Mouse (Mus musculus) liver, embryonic 14.5 days (tissue): ENCODE data around the gene Ppfia2. TPM values are rescaled to one million over a fixed set of nuclear protein-coding genes. Genes with fewer than 3 reads are reported as not detected.
A peak's percentile ranks its signal among the peaks of the same experiment; 100 is the strongest.

Source experiments
- ATAC-seq: fragments of 200-750 bp; cut with Nextera tagmentation; 2 replicates; pipeline ENCODE4 v1.8.0; 2017; ENCODE audit warnings: moderate number of reproducible peaks, mild to moderate bottlenecking, moderate library complexity; ENCODE audit not compliant: insufficient read depth
- DNase-seq, 3 experiments: peaks; one replicate each; pipeline ENCODE4 v3.0.0-alpha.2; 2012 to 2013; ENCODE audit warnings: low read depth in 3 of 3, low spot score in 3 of 3
- H3K27ac ChIP-seq: fragments of 300-500 bp; sonication (generic); 2 replicates; pipeline ENCODE4 v1.5.1; 2014; ENCODE audit warnings: moderate library complexity, mild to moderate bottlenecking, control low read depth, inconsistent platforms
- H3K27me3 ChIP-seq: fragments of 300-500 bp; sonication (generic); 2 replicates; pipeline ENCODE4 v1.6.1; 2014; ENCODE audit warnings: mild to moderate bottlenecking, low read length, moderate library complexity; ENCODE audit not compliant: control insufficient read depth, insufficient read depth
- H3K36me3 ChIP-seq: fragments of 300-500 bp; sonication (generic); replicated peaks from 2 replicates; pipeline ENCODE4 v1.6.1; 2014; ENCODE audit warnings: low read depth; ENCODE audit not compliant: control insufficient read depth, insufficient read depth
- H3K4me1 ChIP-seq, 2 experiments: fragments of 200-500 bp in 1 of 2; fragments of 300-500 bp in 1 of 2; sonication (generic) in 1 of 2; replicated peaks; 2 replicates each; pipeline ENCODE4 v1.6.1; 2012 to 2014; ENCODE audit warnings: antibody characterized with exemption in 1 of 2, inconsistent platforms in 1 of 2, low read length in 1 of 2; ENCODE audit not compliant: control insufficient read depth in 2 of 2, insufficient read depth in 2 of 2
- H3K4me2 ChIP-seq: fragments of 300-500 bp; sonication (generic); 2 replicates; pipeline ENCODE4 v1.6.1; 2014; ENCODE audit warnings: low read depth, mild to moderate bottlenecking, control low read depth, moderate library complexity
- H3K4me3 ChIP-seq, 2 experiments: fragments of 200-500 bp in 1 of 2; fragments of 300-500 bp in 1 of 2; sonication (generic) in 1 of 2; 2 replicates each; pipeline ENCODE4 v1.5.1; 2012 to 2014; ENCODE audit warnings: low read depth in 2 of 2, low read length in 2 of 2, mild to moderate bottlenecking in 2 of 2, control low read depth in 1 of 2, inconsistent platforms in 1 of 2, moderate library complexity in 1 of 2; ENCODE audit not compliant: insufficient read depth in 1 of 2
- H3K9ac ChIP-seq: fragments of 300-500 bp; sonication (generic); replicated peaks from 2 replicates; pipeline ENCODE4 v1.6.1; 2014; ENCODE audit warnings: mild to moderate bottlenecking, control low read depth, moderate library complexity
- H3K9me3 ChIP-seq: fragments of 300-500 bp; sonication (generic); 2 replicates; pipeline ENCODE4 v1.6.1; 2016; ENCODE audit warnings: low read length, mixed read lengths; ENCODE audit not compliant: control insufficient read depth
- CTCF ChIP-seq: IDR thresholded peaks from 2 replicates; pipeline ENCODE4 v1.5.1; 2016; ENCODE audit warnings: antibody characterized with exemption, low read depth, control low read depth
- EP300 ChIP-seq: IDR thresholded peaks from 2 replicates; pipeline ENCODE4 v1.6.1; 2016; ENCODE audit warnings: antibody characterized with exemption, low read depth
- WGBS: fragments of 180-500 bp; shearing (Covaris S2); extraction: QIAGEN DNeasy Blood & Tissue Kit; methylation state at CpG from one replicate; pipeline ENCODE4 v1.1.7; 2014; ENCODE audit not compliant: insufficient replicate concordance; 5-methylcytosine and 5-hydroxymethylcytosine counted together
- polyA plus RNA-seq, 2 experiments: library from polyadenylated mRNA; depleted of rRNA in 1 of 2; stranded (reverse) in 1 of 2; unstranded in 1 of 2; fragments of >200 nt; fragmentation: Nextera tagmentation in 1 of 2; extraction: Ambion mirVana in 1 of 2; gene quantifications; 2 replicates each; pipeline versions ENCODE4 v1.2.1 to v1.2.3; 2012 to 2014

The Ppfia2 gene
- polyA plus RNA-seq, 2 experiments = 0.02 to 0.04 TPM

DNA sequence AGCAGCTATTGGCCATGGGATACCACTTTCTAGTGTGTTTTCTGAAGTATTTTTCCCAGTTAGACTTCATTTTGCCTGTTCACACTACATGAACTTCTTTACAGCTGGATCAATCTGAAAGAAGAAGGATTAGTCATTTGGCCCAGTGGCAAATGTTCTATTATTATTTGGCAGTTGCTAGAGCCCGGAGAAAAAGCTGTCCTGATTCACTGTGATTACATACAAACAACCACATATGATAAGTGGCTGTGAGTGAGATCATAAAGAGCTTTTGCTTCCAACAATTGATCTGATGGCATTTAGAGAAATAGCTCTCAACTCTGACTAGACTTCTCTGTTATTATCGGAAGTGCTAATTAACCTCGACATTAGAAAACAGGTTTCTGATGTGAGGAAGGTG is 440.0 kb downstream of the Ppfia2 start:
- no peak overlapping the region for H3K4me3 ChIP-seq
- TF ChIP-seq CTCF (no peak), EP300 (no peak)
- H3K27ac ChIP-seq = no peak overlapping the region
- no peak overlapping the region for H3K4me2 ChIP-seq
- H3K27me3 ChIP-seq = no peaks in the 10 kb centered on the region
- no peak overlapping the region for H3K9ac ChIP-seq
- no peak for ATAC-seq
- H3K4me1 ChIP-seq = no peaks in the 10 kb centered on the region
- no peaks in the 10 kb centered on the region for H3K9me3 ChIP-seq
- 49% methylated on average over 3 of the region's 3 CpGs for WGBS
- no peak for DNase-seq
- no peaks in the 10 kb centered on the region for H3K36me3 ChIP-seq

- ATAC-seq = no peak
- no peaks in the 10 kb centered on the region for H3K36me3 ChIP-seq
- TF ChIP-seq CTCF (0 out of 2 replicates have a peak, but pooled peaks have one; percentile 9), EP300 (no peak)
- H3K9me3 ChIP-seq = no peaks in the 10 kb centered on the region
- DNase-seq = no peak
- WGBS = 21% methylated on average over 2 of the region's 2 CpGs
- no peak overlapping the region for H3K4me2 ChIP-seq
- no peak overlapping the region for H3K4me3 ChIP-seq
- H3K9ac ChIP-seq = no peak overlapping the region
- H3K27ac ChIP-seq = no peak overlapping the region
- no peaks in the 10 kb centered on the region for H3K27me3 ChIP-seq
- no peaks in the 10 kb centered on the region for H3K4me1 ChIP-seq
Measured at GRCm38 (mm10) chr10:106913032-106913431, 442.9 kb downstream of the Ppfia2 start.

DNA sequence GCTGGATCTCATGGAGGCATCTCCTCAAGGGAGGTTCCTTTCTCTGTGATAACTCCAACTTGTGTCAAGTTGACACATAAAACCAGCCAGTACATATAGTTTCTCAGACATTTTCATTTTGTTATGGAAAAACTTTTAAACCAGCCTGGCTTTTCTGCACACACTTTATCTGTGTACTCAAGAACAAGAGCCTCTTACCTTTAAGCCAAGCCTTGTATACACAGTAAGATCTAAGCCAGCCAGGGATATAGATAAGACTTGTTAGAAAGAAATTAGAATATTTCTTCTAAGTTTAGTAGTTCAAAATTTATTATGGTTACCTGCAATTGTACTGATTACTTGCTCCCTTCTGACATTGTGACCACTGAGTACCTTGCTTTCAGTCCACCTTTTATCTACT is 444.1 kb downstream of the Ppfia2 start:
- H3K4me1 ChIP-seq = no peaks in the 10 kb centered on the region
- no peak for DNase-seq
- TF ChIP-seq CTCF = no peak
- H3K27ac ChIP-seq = no peak overlapping the region
- no peak overlapping the region for H3K9ac ChIP-seq
- H3K4me2 ChIP-seq = no peak overlapping the region
- H3K36me3 ChIP-seq = no peaks in the 10 kb centered on the region
- no peaks in the 10 kb centered on the region for H3K27me3 ChIP-seq
- H3K9me3 ChIP-seq = no peaks in the 10 kb centered on the region
- H3K4me3 ChIP-seq = no peak overlapping the region
- no peak for ATAC-seq

DNA sequence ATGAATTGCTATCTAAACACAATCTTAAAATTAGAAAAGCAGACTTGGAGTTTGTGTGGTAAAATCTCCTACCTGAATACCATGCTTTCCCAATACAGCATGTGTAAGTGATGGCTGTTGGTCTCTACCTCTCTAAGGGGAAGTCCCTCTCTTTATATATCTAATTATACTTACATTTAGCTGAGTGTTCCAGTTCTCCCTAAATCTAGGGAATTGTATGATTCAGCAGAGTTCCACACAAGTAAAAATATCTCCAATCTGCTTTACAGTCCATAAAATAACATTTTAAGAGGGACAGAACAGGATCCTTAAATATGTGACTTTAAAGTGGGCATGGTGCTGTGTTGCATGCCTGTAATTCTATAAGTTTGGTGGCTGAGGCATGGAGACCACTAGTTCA is 444.7 kb downstream of the Ppfia2 start:
- TF ChIP-seq CTCF (no peak), EP300 (no peak)
- no peak overlapping the region for H3K4me2 ChIP-seq
- ATAC-seq (no peak), DNase-seq (no peak)
- H3K27ac ChIP-seq = no peak overlapping the region
- no peaks in the 10 kb centered on the region for H3K36me3 ChIP-seq
- no peaks in the 10 kb centered on the region for H3K27me3 ChIP-seq
- no peak overlapping the region for H3K9ac ChIP-seq
- no peaks in the 10 kb centered on the region for H3K9me3 ChIP-seq
- H3K4me3 ChIP-seq = no peak overlapping the region
- H3K4me1 ChIP-seq = no peaks in the 10 kb centered on the region

GRCm38 (mm10) chr10:106924334-106924733 is 454.2 kb downstream of the Ppfia2 start:
- Histone ChIP-seq H3K9me3 (no peaks in the 10 kb centered on the region), H3K4me1 (no peaks in the 10 kb centered on the region), H3K27me3 (no peaks in the 10 kb centered on the region), H3K27ac (no peak overlapping the region), H3K36me3 (no peaks in the 10 kb centered on the region), H3K4me3 (no peak overlapping the region), H3K4me2 (no peak overlapping the region), H3K9ac (no peak overlapping the region)
- TF ChIP-seq CTCF = no peak
- no peak for TF ChIP-seq EP300
- ATAC-seq = no peak
- WGBS = 66% methylated on average over 5 of the region's 5 CpGs
- DNase-seq = no peak

GRCm38 (mm10) chr10:106924798-106925197 is 454.7 kb downstream of the Ppfia2 start:
- WGBS = 58% methylated on average over 3 of the region's 3 CpGs
- H3K36me3 ChIP-seq = no peaks in the 10 kb centered on the region
- ATAC-seq (no peak), DNase-seq (no peak)
- TF ChIP-seq CTCF (no peak), EP300 (no peak)
- H3K9me3 ChIP-seq = no peaks in the 10 kb centered on the region
- no peaks in the 10 kb centered on the region for H3K27me3 ChIP-seq
- H3K9ac ChIP-seq = no peak overlapping the region
- no peak overlapping the region for H3K4me2 ChIP-seq
- no peaks in the 10 kb centered on the region for H3K4me1 ChIP-seq
- no peak overlapping the region for H3K4me3 ChIP-seq
- H3K27ac ChIP-seq = no peak overlapping the region
